Mouse (Mus musculus): ENCODE measurements around the gene Mrpl51.

DNA sequence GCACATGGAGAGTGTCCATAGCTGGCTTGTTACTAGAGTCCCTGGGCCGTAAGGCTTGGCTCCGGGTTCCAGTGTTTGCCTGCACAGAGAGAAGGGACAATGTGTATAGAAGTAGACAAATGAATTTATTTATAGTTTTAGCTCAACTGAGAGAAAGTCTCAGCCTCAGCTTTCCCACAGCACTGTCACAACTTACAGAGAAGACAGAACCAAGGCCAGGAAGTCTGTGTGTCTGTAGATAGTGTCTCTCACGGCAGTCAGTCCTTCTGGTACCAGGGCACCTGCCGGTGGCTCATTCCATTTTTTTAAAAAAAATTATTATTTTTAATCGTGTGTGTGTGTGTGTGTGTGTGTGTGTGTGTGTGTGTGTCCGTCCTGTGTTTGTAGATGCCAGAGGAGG is 40.9 kb downstream of the Mrpl51 start:
- TF ChIP-seq POLR2A (IDR thresholded peaks at IDR 0.05; ENCODE audit: extremely low read depth, insufficient read depth, low read length) (no peak), CTCF (IDR thresholded peaks at IDR 0.05; ENCODE audit: low read depth, low read length) (no peak)

All from liver, adult 2 months (tissue).